Mouse (Mus musculus): ENCODE measurements around the gene 4931428F04Rik.

DNA sequence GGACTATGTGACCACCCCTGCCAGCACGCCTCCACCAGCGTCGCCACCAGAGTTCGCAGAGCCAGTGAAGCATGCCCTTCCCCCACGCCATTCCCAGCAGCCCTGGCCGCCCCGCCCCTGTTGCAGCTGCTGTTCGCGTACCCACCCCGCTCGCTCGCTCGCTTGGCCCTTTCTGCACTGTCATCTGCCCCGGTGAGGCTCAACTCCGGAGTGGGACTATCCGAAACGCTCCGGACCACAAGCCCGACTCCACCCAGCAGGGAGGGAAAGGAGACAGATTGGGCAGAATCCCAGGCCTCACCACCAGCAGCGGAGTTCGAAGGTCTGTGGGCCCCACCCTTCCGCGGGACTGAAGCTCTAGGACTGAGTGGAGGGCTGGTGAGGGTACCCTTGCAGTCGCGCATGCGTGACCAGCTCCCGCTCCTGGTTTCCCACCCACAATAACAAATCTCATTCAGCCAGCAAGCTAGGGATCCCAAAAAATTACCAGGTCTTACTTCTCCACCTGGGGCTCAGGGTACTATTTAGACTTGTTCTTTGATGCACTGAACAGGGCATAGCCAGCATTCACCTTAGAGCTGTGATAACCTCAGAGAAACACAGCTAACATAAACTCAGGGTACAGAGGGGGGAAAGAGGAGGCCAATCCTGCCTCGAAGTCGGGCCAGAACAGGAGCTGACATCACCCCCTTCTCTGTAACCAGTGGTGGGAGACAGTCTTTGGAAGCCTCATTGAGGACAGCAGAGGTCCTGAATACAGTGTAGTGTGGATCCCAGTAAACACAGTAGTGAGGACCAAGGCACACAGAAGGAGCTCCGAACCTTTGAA, 13.2 kb downstream of the 4931428F04Rik start:
- TF ChIP-seq CTCF (IDR thresholded peaks at IDR 0.05; ENCODE audit: borderline replicate concordance, extremely low read depth, insufficient read depth, insufficient read length) (no peak), POLR2A (IDR thresholded peaks at IDR 0.05; ENCODE audit: borderline replicate concordance, extremely low read depth, insufficient read depth, insufficient read length, poor library complexity, severe bottlenecking) (no peak)
